Mouse (Mus musculus): ENCODE results near the gene Irf1.

Gene Irf1

GRCm38 (mm10) chr11:53769760-53770124 lies at the start of gene Irf1:
TSS of gene Irf1 (plus strand) at chr11:53770014.
- in situ Hi-C loops (cut with MseI, MboI), result no loop called here

- in situ Hi-C loops (cut with MseI, MboI), result no loop called here
Measured at GRCm38 (mm10) chr11:53720715-53721114, 49.1 kb upstream of the Irf1 start, which contains the start of gene Il5. TSS of gene Il5 (plus strand) at chr11:53720794.

- in situ Hi-C loops (cut with MseI, MboI), result no loop called here
Measured at GRCm38 (mm10) chr11:53731457-53731856, 38.4 kb upstream of the Irf1 start.

GRCm38 (mm10) chr11:53732244-53732643 lies 37.6 kb upstream of the Irf1 start:
- in situ Hi-C loops (cut with MseI, MboI), result no loop called here

GRCm38 (mm10) chr11:53733824-53734223 lies 36.0 kb upstream of the Irf1 start:
- in situ Hi-C loops (cut with MseI, MboI), result no loop called here

GRCm38 (mm10) chr11:53734431-53734830 lies 35.4 kb upstream of the Irf1 start:
- in situ Hi-C loops (cut with MseI, MboI), result no loop called here

GRCm38 (mm10) chr11:53734970-53735681 lies 34.7 kb upstream of the Irf1 start:
- in situ Hi-C loops (cut with MseI, MboI), result no loop called here

- in situ Hi-C loops (cut with MseI, MboI), result no loop called here
Measured at GRCm38 (mm10) chr11:53735682-53736245, 34.0 kb upstream of the Irf1 start.

- in situ Hi-C loops (cut with MseI, MboI), result no loop called here
Measured at GRCm38 (mm10) chr11:53736771-53737572, 32.8 kb upstream of the Irf1 start.

- in situ Hi-C loops (cut with MseI, MboI), result no loop called here
Measured at GRCm38 (mm10) chr11:53737573-53737946, 32.3 kb upstream of the Irf1 start.

GRCm38 (mm10) chr11:53742353-53742752 lies 27.5 kb upstream of the Irf1 start:
- in situ Hi-C loops (cut with MseI, MboI), result no loop called here

- in situ Hi-C loops (cut with MseI, MboI), result no loop called here
Measured at GRCm38 (mm10) chr11:53745260-53745659, 24.6 kb upstream of the Irf1 start.

GRCm38 (mm10) chr11:53747985-53748384 lies 21.8 kb upstream of the Irf1 start:
- in situ Hi-C loops (cut with MseI, MboI), result no loop called here

- in situ Hi-C loops (cut with MseI, MboI), result no loop called here
Measured at GRCm38 (mm10) chr11:53748614-53749013, 21.2 kb upstream of the Irf1 start.

GRCm38 (mm10) chr11:53749306-53749705 lies 20.5 kb upstream of the Irf1 start:
- in situ Hi-C loops (cut with MseI, MboI), result no loop called here

- in situ Hi-C loops (cut with MseI, MboI), result no loop called here
Measured at GRCm38 (mm10) chr11:53749716-53750352, 20.0 kb upstream of the Irf1 start.

- in situ Hi-C loops (cut with MseI, MboI), result loop anchor here (5.0 kb wide), 2 partner anchors 92 to 97 kb away; no protein-coding TSS in a partner anchor
Measured at GRCm38 (mm10) chr11:53755011-53755595, 14.7 kb upstream of the Irf1 start.

- in situ Hi-C loops (cut with MseI, MboI), result loop anchor here (5.0 kb wide), 2 partner anchors 90 to 95 kb away; no protein-coding TSS in a partner anchor
Measured at GRCm38 (mm10) chr11:53757612-53758011, 12.2 kb upstream of the Irf1 start.

- in situ Hi-C loops (cut with MseI, MboI), result loop anchor here (5.0 kb wide), 2 partner anchors 89 to 94 kb away; no protein-coding TSS in a partner anchor
Measured at GRCm38 (mm10) chr11:53758033-53758432, 11.8 kb upstream of the Irf1 start.

- in situ Hi-C loops (cut with MseI, MboI), result loop anchor here (5.0 kb wide), 2 partner anchors 88 to 93 kb away; no protein-coding TSS in a partner anchor
Measured at GRCm38 (mm10) chr11:53758791-53759351, 10.9 kb upstream of the Irf1 start.
